Mouse (Mus musculus) kidney, embryonic 15.5 days (tissue): ENCODE measurements at regions not wholly inside any gene's neighbourhood (a gene's known extent, or its start where the extent isn't known, plus 50 kb on each side); places are given as distances from the start of the nearest gene placed in this dataset.
A peak's percentile ranks its signal among the peaks of the same experiment; 100 is the strongest.

Source experiments
- ATAC-seq: fragments of 200-750 bp; cut with Nextera tagmentation; replicated peaks from 2 replicates; pipeline ENCODE4 v1.8.0; 2017; ENCODE audit warnings: moderate TSS enrichment; ENCODE audit not compliant: low FRiP score
- H3K27ac ChIP-seq: fragments of 300-500 bp; sonication (generic); 2 replicates; pipeline ENCODE4 v1.5.1; 2015; ENCODE audit warnings: mild to moderate bottlenecking, inconsistent platforms
- H3K27me3 ChIP-seq: fragments of 300-500 bp; sonication (generic); 2 replicates; pipeline ENCODE4 v1.6.1; 2015; ENCODE audit warnings: inconsistent platforms
- H3K36me3 ChIP-seq: fragments of 300-500 bp; sonication (generic); 2 replicates; pipeline ENCODE4 v1.6.1; 2015; ENCODE audit warnings: inconsistent platforms
- H3K4me1 ChIP-seq: fragments of 300-500 bp; sonication (generic); 2 replicates; pipeline ENCODE4 v1.6.1; 2015; ENCODE audit warnings: inconsistent platforms
- H3K4me2 ChIP-seq: fragments of 300-500 bp; sonication (generic); 2 replicates; pipeline ENCODE4 v1.6.1; 2015; ENCODE audit warnings: moderate library complexity, mild to moderate bottlenecking, inconsistent platforms
- H3K4me3 ChIP-seq: fragments of 300-500 bp; sonication (generic); replicated peaks from 2 replicates; pipeline ENCODE4 v1.5.1; 2015; ENCODE audit warnings: mild to moderate bottlenecking, inconsistent platforms
- H3K9ac ChIP-seq: fragments of 300-500 bp; sonication (generic); 2 replicates; pipeline ENCODE4 v1.6.1; 2015; ENCODE audit warnings: mild to moderate bottlenecking, inconsistent platforms
- H3K9me3 ChIP-seq: fragments of 300-500 bp; sonication (generic); replicated peaks from 2 replicates; pipeline ENCODE4 v1.6.1; 2016; ENCODE audit warnings: inconsistent platforms
- WGBS: fragments of 180-500 bp; shearing (Covaris S2); methylation state at CpG from one replicate; pipeline ENCODE4 v1.1.7; 2015; ENCODE audit warnings: mixed read lengths; 5-methylcytosine and 5-hydroxymethylcytosine counted together

GRCm38 (mm10) chr3:37872329-37872728 lies 148.0 kb upstream of the Gm5148 start:
- Histone ChIP-seq H3K27ac (no peak overlapping the region), H3K4me1 (peaks cover 20% of the 10 kb centered on the region), H3K36me3 (no peaks in the 10 kb centered on the region), H3K27me3 (no peaks in the 10 kb centered on the region), H3K9me3 (no peaks in the 10 kb centered on the region), H3K4me2 (no peak overlapping the region), H3K9ac (no peak overlapping the region), H3K4me3 (no peak overlapping the region)
- no peak for ATAC-seq
- WGBS, result 91% methylated on average over 3 of the region's 3 CpGs

DNA sequence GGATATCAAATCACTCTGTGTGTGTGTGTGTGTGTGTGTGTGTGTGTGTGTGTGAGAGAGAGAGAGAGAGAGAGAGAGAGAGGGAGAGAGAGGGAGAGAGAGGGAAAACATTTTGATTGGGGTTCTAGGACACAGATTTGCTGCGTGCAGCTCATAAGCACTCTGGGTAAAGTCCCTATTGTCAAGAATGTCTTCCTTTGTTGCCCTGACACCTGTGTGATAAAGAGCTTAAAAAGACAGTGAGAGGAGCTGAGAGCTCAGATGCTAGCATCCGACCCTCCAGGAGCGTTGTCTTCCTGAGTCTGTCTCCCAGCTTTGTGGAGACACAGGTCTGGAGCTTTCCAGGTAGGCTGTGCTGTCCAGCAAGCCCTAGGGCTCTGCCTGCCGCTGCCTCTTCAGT lies 146.8 kb upstream of the Gm5148 start:
- peaks cover 16% of the 10 kb centered on the region for H3K4me1 ChIP-seq
- ATAC-seq, result no peak
- H3K9me3 ChIP-seq, result no peaks in the 10 kb centered on the region
- no peaks in the 10 kb centered on the region for H3K27me3 ChIP-seq
- no peaks in the 10 kb centered on the region for H3K36me3 ChIP-seq
- H3K4me3 ChIP-seq, result no peak overlapping the region
- H3K27ac ChIP-seq, result no peak overlapping the region
- H3K9ac ChIP-seq, result no peak overlapping the region
- WGBS, result 87% methylated on average over 4 of the region's 4 CpGs
- H3K4me2 ChIP-seq, result no peak overlapping the region

DNA sequence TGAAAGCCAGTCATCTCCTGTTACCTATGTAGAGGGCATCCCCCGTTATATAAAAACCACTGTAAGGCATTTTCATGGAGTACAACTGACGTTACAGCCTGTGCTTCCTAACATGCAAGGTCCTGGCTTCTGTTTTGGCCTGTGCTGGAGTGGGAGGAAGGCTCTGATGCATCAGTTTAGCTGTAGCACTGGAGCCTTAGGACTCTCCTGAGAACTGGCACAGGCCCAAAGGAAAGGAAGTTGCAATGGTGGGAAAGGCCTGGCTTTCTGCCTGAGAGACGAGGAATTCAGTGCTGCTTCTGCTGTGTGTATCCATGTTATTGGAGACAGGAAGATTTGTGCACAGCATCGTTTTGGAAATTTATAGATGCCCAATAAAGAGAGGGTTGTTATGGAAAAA lies 144.2 kb upstream of the Gm5148 start:
- WGBS, result 60% methylated on average over 4 of the region's 4 CpGs
- no peak overlapping the region for H3K27ac ChIP-seq
- no peak for ATAC-seq

DNA sequence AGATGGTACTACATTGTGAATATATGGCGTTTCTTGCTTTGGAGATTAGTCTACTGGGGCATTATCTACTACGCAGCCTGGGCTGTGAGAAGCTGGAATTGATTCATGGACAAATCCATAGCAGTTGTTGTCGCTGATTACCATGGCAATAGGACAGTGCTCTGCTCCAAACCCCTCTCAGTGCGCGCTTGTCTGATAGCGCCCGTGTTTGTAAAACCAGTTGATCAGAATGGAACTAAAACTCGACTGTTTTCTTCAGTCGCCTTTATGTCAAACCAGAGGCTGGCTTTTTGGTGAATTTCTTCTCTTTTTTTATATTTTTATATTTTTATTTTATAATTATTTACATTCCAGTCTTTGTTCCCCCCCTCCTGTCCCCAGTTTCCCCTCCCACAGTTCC lies 138.5 kb upstream of the Gm5148 start:
- Histone ChIP-seq H3K4me1 (peaks cover 13% of the 10 kb centered on the region), H3K4me2 (no peak overlapping the region), H3K36me3 (no peaks in the 10 kb centered on the region), H3K4me3 (no peak overlapping the region), H3K9ac (no peak overlapping the region), H3K9me3 (no peaks in the 10 kb centered on the region), H3K27me3 (no peaks in the 10 kb centered on the region), H3K27ac (no peak overlapping the region)
- 91% methylated on average over 9 of the region's 9 CpGs for WGBS
- no peak for ATAC-seq

More for the DNA sequence above, 144.2 kb upstream of the Gm5148 start:
- Histone ChIP-seq H3K4me1 (0 out of 2 replicates have a peak, but pooled peaks cover 4% of the 10 kb centered on the region), H3K4me3 (no peak overlapping the region), H3K27me3 (no peaks in the 10 kb centered on the region), H3K9ac (no peak overlapping the region), H3K36me3 (no peaks in the 10 kb centered on the region), H3K9me3 (no peaks in the 10 kb centered on the region), H3K4me2 (no peak overlapping the region)

DNA sequence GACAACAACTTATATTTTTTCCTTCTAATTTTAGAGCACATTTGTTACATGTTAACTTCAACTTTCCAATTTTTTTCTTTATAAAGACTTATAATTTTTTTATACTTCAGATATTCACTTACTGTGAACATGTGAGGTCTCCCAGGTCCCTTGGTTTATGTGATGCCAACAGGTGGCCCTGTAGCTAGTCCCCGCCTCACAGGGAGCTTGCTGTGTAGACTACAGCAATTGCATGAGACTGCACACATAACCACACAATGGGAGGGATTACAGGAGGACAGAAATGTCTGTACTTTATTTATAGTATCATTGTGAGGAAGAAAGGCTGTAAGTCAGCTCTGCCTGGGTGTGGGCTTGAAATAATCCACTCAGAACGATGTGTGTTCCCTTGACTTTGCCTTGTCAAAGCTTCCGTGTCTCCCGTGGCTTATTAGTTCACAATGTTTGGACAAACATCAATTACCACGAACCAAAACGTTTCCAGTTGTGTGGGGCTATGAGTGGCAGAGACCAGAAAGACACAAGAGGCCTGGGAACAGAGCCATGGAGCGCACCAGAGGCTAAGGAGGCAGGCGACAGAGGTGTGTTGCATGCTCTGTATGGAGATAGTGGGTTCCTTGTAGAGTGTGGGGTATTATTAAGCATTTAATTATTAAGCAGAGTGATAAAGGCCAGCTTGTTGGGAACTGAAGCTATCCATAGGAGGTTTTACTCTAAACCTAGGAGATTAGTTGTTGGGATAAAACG lies 136.6 kb upstream of the Gm5148 start:
- no peak overlapping the region for H3K4me2 ChIP-seq
- 68% methylated on average over 9 of the region's 9 CpGs for WGBS
- no peak overlapping the region for H3K27ac ChIP-seq
- H3K9ac ChIP-seq, result no peak overlapping the region
- H3K4me3 ChIP-seq, result no peak overlapping the region
- no peaks in the 10 kb centered on the region for H3K36me3 ChIP-seq
- H3K9me3 ChIP-seq, result no peaks in the 10 kb centered on the region
- no peaks in the 10 kb centered on the region for H3K27me3 ChIP-seq
- ATAC-seq, result no peak
- peaks cover 13% of the 10 kb centered on the region for H3K4me1 ChIP-seq

- ATAC-seq, result peak; percentile 81; the same call in 1 of the 2 replicates
- Histone ChIP-seq H3K27ac (no peak overlapping the region), H3K36me3 (no peaks in the 10 kb centered on the region), H3K4me1 (peaks cover 13% of the 10 kb centered on the region), H3K4me2 (no peak overlapping the region), H3K27me3 (no peaks in the 10 kb centered on the region), H3K9ac (no peak overlapping the region), H3K9me3 (no peaks in the 10 kb centered on the region), H3K4me3 (no peak overlapping the region)
- 43% methylated on average over 13 of the region's 13 CpGs for whole genome bisulfite sequencing
Observed at GRCm38 (mm10) chr3:37860034-37860714, 135.9 kb upstream of the Gm5148 start.

DNA sequence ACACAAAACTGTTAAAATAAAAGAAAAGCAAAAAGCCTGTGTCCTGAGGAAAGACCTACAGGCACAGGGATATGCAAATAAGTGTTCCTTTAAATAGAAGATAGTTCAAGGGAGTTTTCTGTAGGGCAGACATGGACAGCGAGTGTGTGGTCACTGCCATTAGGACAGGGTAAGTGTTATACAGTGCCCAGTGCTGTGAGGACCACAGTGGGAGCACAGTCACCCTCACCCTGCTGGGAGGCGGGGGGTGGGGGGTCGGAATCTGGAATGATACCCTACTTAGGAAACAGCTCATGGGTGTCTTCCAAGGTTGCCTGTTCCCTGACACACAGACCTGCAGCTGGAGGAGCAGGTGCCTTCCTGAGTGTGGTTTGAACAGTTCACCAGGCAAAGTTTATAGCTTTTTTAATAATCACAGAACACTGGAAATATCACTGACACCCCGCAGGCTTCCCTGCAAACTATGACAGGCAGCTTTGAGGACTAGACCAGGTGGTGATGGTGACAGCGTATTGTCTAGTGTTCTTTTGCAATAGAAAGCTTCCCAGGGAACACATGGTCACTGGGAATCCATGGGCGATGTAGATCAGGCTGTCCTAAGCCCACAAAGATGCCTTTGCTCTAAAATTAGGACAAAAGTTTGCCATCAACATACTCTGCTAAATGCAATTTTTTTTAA lies 134.5 kb upstream of the Gm5148 start:
- no peak overlapping the region for H3K27ac ChIP-seq
- peaks cover 13% of the 10 kb centered on the region for H3K4me1 ChIP-seq
- 87% methylated on average over 6 of the region's 6 CpGs for WGBS
- no peak for ATAC-seq
- no peaks in the 10 kb centered on the region for H3K9me3 ChIP-seq
- H3K4me3 ChIP-seq, result no peak overlapping the region
- no peaks in the 10 kb centered on the region for H3K27me3 ChIP-seq
- H3K36me3 ChIP-seq, result no peaks in the 10 kb centered on the region
- H3K9ac ChIP-seq, result no peak overlapping the region
- H3K4me2 ChIP-seq, result no peak overlapping the region

- H3K27me3 ChIP-seq, result no peaks in the 10 kb centered on the region
- H3K27ac ChIP-seq, result peak overlapping the region; percentile 74
- H3K4me3 ChIP-seq, result no peak overlapping the region
- peak; percentile 84 for ATAC-seq
- WGBS, result 38% methylated on average over 3 of the region's 3 CpGs
- no peaks in the 10 kb centered on the region for H3K36me3 ChIP-seq
- no peaks in the 10 kb centered on the region for H3K9me3 ChIP-seq
- peaks cover 41% of the 10 kb centered on the region for H3K4me1 ChIP-seq
- H3K4me2 ChIP-seq, result 0 out of 2 replicates have a peak overlapping the region, but pooled peaks have one; percentile 21
- H3K9ac ChIP-seq, result no peak overlapping the region
Observed at GRCm38 (mm10) chr3:37846191-37847003, 122.1 kb upstream of the Gm5148 start.

GRCm38 (mm10) chr3:37845313-37846023 lies 121.2 kb upstream of the Gm5148 start:
- no peaks in the 10 kb centered on the region for H3K9me3 ChIP-seq
- peaks cover 41% of the 10 kb centered on the region for H3K4me1 ChIP-seq
- WGBS, result 66% methylated on average over 11 of the region's 11 CpGs
- H3K36me3 ChIP-seq, result no peaks in the 10 kb centered on the region
- no peak overlapping the region for H3K9ac ChIP-seq
- H3K4me2 ChIP-seq, result no peak overlapping the region
- H3K4me3 ChIP-seq, result no peak overlapping the region
- peak overlapping the region; percentile 74 for H3K27ac ChIP-seq
- H3K27me3 ChIP-seq, result no peaks in the 10 kb centered on the region
- 0 out of 2 replicates have a peak, but pooled peaks have one; percentile 22 for ATAC-seq

DNA sequence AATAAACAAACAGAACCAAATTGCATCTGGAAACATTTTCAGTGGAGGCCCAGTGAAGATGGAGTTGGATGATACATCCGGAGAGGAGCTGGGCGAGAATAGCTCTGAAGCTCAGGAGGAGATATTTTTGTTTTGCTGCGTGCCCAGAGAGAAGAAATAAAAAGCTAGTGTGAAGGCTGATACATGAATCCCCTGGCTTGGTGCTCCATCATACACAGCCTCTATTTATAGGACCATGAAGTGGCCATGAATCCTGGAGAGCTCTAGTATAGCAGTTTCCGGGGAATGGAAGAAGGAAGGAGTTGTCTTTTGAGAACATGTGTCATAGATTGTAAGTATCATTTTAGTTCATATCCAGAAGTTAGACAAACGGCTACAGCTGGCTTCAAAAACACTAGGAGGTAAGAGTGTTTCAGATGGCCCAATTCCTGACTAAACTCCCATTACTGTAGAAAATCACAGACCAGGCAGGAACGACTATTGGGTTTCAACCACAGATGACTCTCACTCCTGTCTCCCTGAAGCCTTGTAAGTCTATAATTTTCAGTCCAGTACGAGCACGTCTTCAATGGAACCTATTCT lies 120.5 kb upstream of the Gm5148 start:
- no peaks in the 10 kb centered on the region for H3K9me3 ChIP-seq
- no peak overlapping the region for H3K4me2 ChIP-seq
- H3K4me1 ChIP-seq, result peaks cover 41% of the 10 kb centered on the region
- no peak for ATAC-seq
- H3K9ac ChIP-seq, result no peak overlapping the region
- H3K4me3 ChIP-seq, result no peak overlapping the region
- 81% methylated on average over 8 of the region's 8 CpGs for WGBS
- H3K27ac ChIP-seq, result peak overlapping the region; percentile 74; the same call in 1 of the 2 replicates
- no peaks in the 10 kb centered on the region for H3K36me3 ChIP-seq
- H3K27me3 ChIP-seq, result no peaks in the 10 kb centered on the region

- WGBS, result 65% methylated on average over 7 of the region's 7 CpGs
Observed at GRCm38 (mm10) chr3:37842289-37842688, 118.0 kb upstream of the Gm5148 start.

More at GRCm38 (mm10) chr3:37842289-37842688, 118.0 kb upstream of the Gm5148 start:
- Histone ChIP-seq H3K4me1 (peaks cover 37% of the 10 kb centered on the region), H3K27me3 (no peaks in the 10 kb centered on the region), H3K36me3 (no peaks in the 10 kb centered on the region), H3K4me2 (no peak overlapping the region), H3K4me3 (no peak overlapping the region), H3K27ac (0 out of 2 replicates have a peak overlapping the region, but pooled peaks have one; percentile 22), H3K9ac (no peak overlapping the region), H3K9me3 (no peaks in the 10 kb centered on the region)
- no peak for ATAC-seq
